Mouse (Mus musculus) embryonic facial prominence, embryonic 15.5 days (tissue): ENCODE measurements around the gene Knop1. TPM values are rescaled to one million over a fixed set of nuclear protein-coding genes. Genes with fewer than 3 reads are reported as not detected.

Source experiments
- ATAC-seq: fragments of 200-750 bp; cut with Nextera tagmentation; 2 replicates; pipeline ENCODE4 v1.8.0; 2017; ENCODE audit warnings: low read depth, moderate TSS enrichment; ENCODE audit not compliant: insufficient number of reproducible peaks, low FRiP score, low TSS enrichment
- H3K27ac ChIP-seq: fragments of 300-500 bp; sonication (generic); replicated peaks from 2 replicates; pipeline ENCODE4 v1.5.1; 2015; ENCODE audit warnings: mild to moderate bottlenecking, inconsistent platforms
- H3K27me3 ChIP-seq: fragments of 300-500 bp; sonication (generic); 2 replicates; pipeline ENCODE4 v1.6.1; 2015; ENCODE audit warnings: inconsistent platforms
- H3K36me3 ChIP-seq: fragments of 300-500 bp; sonication (generic); 2 replicates; pipeline ENCODE4 v1.6.1; 2015; ENCODE audit warnings: mild to moderate bottlenecking, inconsistent platforms
- H3K4me1 ChIP-seq: fragments of 300-500 bp; sonication (generic); 2 replicates; pipeline ENCODE4 v1.6.1; 2015; ENCODE audit warnings: inconsistent platforms
- H3K4me2 ChIP-seq: fragments of 300-500 bp; sonication (generic); replicated peaks from 2 replicates; pipeline ENCODE4 v1.6.1; 2015; ENCODE audit warnings: mild to moderate bottlenecking, inconsistent platforms
- H3K4me3 ChIP-seq: fragments of 300-500 bp; sonication (generic); replicated peaks from 2 replicates; pipeline ENCODE4 v1.5.1; 2015; ENCODE audit warnings: mild to moderate bottlenecking, inconsistent platforms
- H3K9ac ChIP-seq: fragments of 300-500 bp; sonication (generic); 2 replicates; pipeline ENCODE4 v1.6.1; 2015; ENCODE audit warnings: inconsistent platforms
- H3K9me3 ChIP-seq: fragments of 300-500 bp; sonication (generic); replicated peaks from 2 replicates; pipeline ENCODE4 v1.6.1; 2016; ENCODE audit warnings: inconsistent platforms
- WGBS: fragments of 180-500 bp; shearing (Covaris S2); methylation state at CpG from one replicate; pipeline ENCODE4 v1.1.7; 2015; 5-methylcytosine and 5-hydroxymethylcytosine counted together
- polyA plus RNA-seq: library from polyadenylated mRNA; unstranded; fragments of >200 nt; fragmentation: Nextera tagmentation; extraction: Ambion mirVana; gene quantifications from 2 replicates; pipeline ENCODE4 v1.2.1, GENCODE M21; 2015

Gene Knop1
- polyA plus RNA-seq, 1 experiment from 2014 or later, result 86.7 TPM

GRCm38 (mm10) chr7:118845141-118845540 lies 10.9 kb downstream of the Knop1 start:
- H3K4me2 ChIP-seq, result no peak overlapping the region
- WGBS, result 81% methylated on average over 5 of the region's 5 CpGs
- H3K4me1 ChIP-seq, result peaks cover 14% of the 10 kb centered on the region
- H3K4me3 ChIP-seq, result no peak overlapping the region
- H3K9me3 ChIP-seq, result no peaks in the 10 kb centered on the region
- H3K27ac ChIP-seq, result no peak overlapping the region
- no peak for ATAC-seq
- no peak overlapping the region for H3K9ac ChIP-seq
- H3K36me3 ChIP-seq, result peaks cover 82% of the 10 kb centered on the region
- H3K27me3 ChIP-seq, result no peaks in the 10 kb centered on the region

DNA sequence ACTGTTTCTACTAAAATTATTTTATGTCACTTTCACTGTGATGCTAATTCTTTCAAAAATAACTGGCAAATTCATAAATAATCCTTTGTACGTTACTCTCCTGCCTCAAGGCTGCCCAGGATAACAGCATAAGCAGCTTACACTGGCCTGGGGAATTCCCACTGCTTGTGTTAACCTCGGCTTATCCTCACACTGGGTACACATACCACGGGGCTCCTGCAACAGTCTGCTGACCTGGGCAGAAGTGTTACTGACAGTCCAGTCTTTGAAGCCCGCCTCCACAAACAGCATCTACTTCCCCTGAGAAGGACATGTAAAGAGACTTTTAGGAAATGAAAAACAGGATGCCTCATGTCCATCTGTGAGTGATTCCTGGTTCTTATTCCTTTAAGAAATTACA lies 13.1 kb downstream of the Knop1 start:
- H3K4me3 ChIP-seq, result no peak overlapping the region
- 60% methylated on average over 4 of the region's 4 CpGs for WGBS
- H3K36me3 ChIP-seq, result peaks cover 80% of the 10 kb centered on the region
- no peaks in the 10 kb centered on the region for H3K27me3 ChIP-seq
- no peak for ATAC-seq
- H3K9ac ChIP-seq, result no peak overlapping the region
- peaks cover 10% of the 10 kb centered on the region for H3K4me1 ChIP-seq
- H3K9me3 ChIP-seq, result no peaks in the 10 kb centered on the region
- no peak overlapping the region for H3K4me2 ChIP-seq
- no peak overlapping the region for H3K27ac ChIP-seq

- 28% methylated on average over 1 of the region's 1 CpGs for WGBS
- Histone ChIP-seq H3K4me1 (peaks cover 10% of the 10 kb centered on the region), H3K9ac (no peak overlapping the region), H3K27ac (no peak overlapping the region; the same call in 1 of the 2 replicates), H3K36me3 (peaks cover 80% of the 10 kb centered on the region), H3K9me3 (no peaks in the 10 kb centered on the region), H3K4me3 (no peak overlapping the region), H3K27me3 (no peaks in the 10 kb centered on the region), H3K4me2 (no peak overlapping the region)
- ATAC-seq, result no peak
These were observed 14.3 kb downstream of the Knop1 start for GRCm38 (mm10) chr7:118841796-118842195.

DNA sequence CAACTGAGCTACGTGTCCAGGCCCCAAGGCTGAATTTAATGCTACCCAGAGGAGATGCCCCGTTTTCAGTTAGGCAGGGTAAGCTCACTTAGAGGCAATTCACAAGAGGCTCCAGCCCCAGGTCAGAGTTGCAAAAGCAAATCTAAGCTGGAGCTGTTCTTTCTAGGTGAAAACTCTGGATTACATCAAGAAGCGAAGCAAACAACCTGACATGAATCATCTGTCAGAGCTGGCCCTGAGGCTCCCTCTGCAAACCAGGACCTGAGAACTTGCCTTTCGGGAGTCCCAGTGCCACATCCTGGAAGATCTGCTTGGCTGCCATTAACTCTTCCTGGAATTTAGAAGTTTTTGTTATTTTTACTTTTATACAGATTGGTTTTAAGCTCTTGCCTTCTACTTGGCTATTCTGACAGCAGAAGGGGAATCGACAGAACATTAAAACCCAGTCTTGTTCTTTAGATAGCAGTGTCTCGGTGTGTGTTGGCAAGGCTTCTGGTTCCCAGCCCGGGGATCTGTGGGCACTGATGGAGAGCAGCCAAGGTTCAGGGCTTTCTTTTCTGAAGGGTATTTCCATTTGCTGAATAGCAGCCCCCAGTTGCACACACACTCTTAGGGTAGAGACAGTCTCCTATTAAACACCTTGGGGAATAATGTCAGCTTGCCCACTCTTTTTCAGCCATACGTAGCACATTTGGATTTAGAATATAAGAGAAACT lies 14.9 kb downstream of the Knop1 start:
- Histone ChIP-seq H3K4me1 (peaks cover 10% of the 10 kb centered on the region), H3K27me3 (no peaks in the 10 kb centered on the region), H3K4me3 (no peak overlapping the region), H3K27ac (no peak overlapping the region; the same call in 1 of the 2 replicates), H3K9ac (no peak overlapping the region), H3K4me2 (no peak overlapping the region), H3K36me3 (peaks cover 81% of the 10 kb centered on the region), H3K9me3 (no peaks in the 10 kb centered on the region)
- WGBS, result 50% methylated on average over 8 of the region's 8 CpGs
- no peak for ATAC-seq

GRCm38 (mm10) chr7:118837901-118838300 lies 18.2 kb downstream of the Knop1 start:
- peak; percentile 17; the same call in 1 of the 2 replicates for ATAC-seq
- no peak overlapping the region for H3K4me3 ChIP-seq
- no peak overlapping the region for H3K9ac ChIP-seq
- H3K36me3 ChIP-seq, result peaks cover 73% of the 10 kb centered on the region
- no peaks in the 10 kb centered on the region for H3K27me3 ChIP-seq
- H3K4me2 ChIP-seq, result no peak overlapping the region
- H3K9me3 ChIP-seq, result no peaks in the 10 kb centered on the region
- peaks cover 10% of the 10 kb centered on the region for H3K4me1 ChIP-seq
- H3K27ac ChIP-seq, result no peak overlapping the region
- WGBS, result 85% methylated on average over 5 of the region's 5 CpGs

- peaks cover 31% of the 10 kb centered on the region for H3K36me3 ChIP-seq
- H3K4me1 ChIP-seq, result peaks cover 6% of the 10 kb centered on the region; the same call in 1 of the 2 replicates
- no peak overlapping the region for H3K4me3 ChIP-seq
- 56% methylated on average over 5 of the region's 5 CpGs for WGBS
- no peak for ATAC-seq
- no peak overlapping the region for H3K9ac ChIP-seq
- H3K27me3 ChIP-seq, result no peaks in the 10 kb centered on the region
- H3K9me3 ChIP-seq, result no peaks in the 10 kb centered on the region
- H3K27ac ChIP-seq, result no peak overlapping the region
- no peak overlapping the region for H3K4me2 ChIP-seq
These were observed 28.1 kb downstream of the Knop1 start for GRCm38 (mm10) chr7:118827975-118828416.

DNA sequence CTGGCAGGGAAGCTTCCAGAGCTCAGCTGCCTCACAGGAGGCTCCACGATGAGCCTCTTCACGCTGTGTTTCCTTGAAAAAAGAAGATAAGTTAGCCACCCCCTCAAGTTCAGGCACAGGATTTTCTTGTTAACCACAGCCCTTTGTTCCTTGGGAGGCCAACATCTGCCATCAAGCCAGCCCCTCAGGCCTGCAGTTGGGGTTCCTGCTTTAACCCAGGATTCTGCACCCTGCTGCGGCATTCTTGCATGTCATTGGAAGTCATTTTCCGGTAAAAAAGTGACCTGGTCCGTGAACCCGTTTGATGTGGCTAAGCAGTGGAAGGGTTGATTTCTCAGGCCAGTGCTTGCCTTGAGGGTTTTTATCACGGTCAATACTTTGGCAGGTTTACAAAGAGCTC lies 31.6 kb downstream of the Knop1 start:
- Histone ChIP-seq H3K9ac (no peak overlapping the region), H3K36me3 (peaks cover 28% of the 10 kb centered on the region), H3K4me3 (no peak overlapping the region), H3K27ac (no peak overlapping the region), H3K27me3 (no peaks in the 10 kb centered on the region), H3K4me1 (peaks cover 6% of the 10 kb centered on the region; the same call in 1 of the 2 replicates), H3K9me3 (no peaks in the 10 kb centered on the region), H3K4me2 (no peak overlapping the region)
- 31% methylated on average over 7 of the region's 7 CpGs for WGBS
- ATAC-seq, result no peak

DNA sequence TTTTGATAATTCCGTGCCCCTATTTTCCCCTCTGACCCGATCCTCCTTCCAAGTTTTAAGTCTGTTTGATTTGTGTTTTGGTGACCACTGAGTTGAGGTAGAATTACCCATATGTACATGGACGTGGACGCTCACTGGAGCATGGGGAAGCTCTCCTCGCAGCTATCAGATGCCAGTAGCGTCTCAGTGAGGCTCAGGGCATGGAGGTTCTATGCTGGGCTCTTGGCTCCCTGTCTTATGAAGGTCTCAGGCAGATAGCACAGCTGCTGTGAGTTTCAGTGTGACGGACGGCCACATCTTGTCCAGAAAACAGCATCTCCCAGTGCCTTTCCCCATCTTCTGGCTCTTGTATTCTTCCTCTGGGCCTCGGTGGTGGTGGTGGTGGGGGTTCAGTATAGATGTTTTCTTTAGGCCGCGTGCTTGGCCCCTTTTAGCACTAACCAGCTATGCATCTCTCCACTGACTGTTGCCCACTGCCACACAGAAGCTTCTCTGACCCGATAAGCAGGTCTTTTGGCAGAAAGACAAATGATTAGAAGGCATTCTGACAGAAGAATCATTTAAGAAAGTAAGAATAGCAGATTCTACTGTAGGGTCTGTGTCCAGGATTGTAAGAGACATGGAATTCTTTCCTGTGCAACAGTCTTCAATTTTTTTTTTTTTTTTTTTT lies 34.0 kb downstream of the Knop1 start:
- Histone ChIP-seq H3K9ac (no peak overlapping the region), H3K9me3 (no peaks in the 10 kb centered on the region), H3K4me2 (no peak overlapping the region), H3K27me3 (no peaks in the 10 kb centered on the region), H3K4me3 (no peak overlapping the region), H3K36me3 (peaks cover 41% of the 10 kb centered on the region), H3K4me1 (peaks cover 6% of the 10 kb centered on the region; the same call in 1 of the 2 replicates), H3K27ac (no peak overlapping the region)
- WGBS, result 92% methylated on average over 12 of the region's 12 CpGs
- no peak for ATAC-seq

DNA sequence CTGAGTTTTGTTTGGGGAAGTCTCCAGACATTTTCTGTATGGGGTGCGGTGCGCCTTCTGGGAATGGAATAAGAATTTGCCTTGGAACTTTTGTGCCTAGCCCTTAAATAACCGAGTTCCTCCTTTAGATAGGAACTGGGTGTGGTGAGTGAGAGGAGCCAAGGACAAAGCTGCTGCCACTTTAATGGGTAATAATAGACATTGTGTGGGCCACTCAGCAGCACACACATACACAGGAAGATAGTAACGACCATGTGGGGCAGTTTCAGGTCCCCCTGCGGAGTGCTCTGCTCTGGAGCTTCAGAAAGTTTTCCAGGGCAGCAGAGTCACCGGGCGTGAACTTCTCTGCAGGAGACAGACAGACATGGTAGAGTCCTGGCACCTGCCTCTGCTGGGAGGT lies 34.7 kb downstream of the Knop1 start:
- no peak for ATAC-seq
- Histone ChIP-seq H3K4me3 (no peak overlapping the region), H3K4me1 (peaks cover 6% of the 10 kb centered on the region; the same call in 1 of the 2 replicates), H3K4me2 (no peak overlapping the region), H3K9me3 (no peaks in the 10 kb centered on the region), H3K9ac (no peak overlapping the region), H3K36me3 (peaks cover 38% of the 10 kb centered on the region), H3K27ac (no peak overlapping the region), H3K27me3 (no peaks in the 10 kb centered on the region)
- WGBS, result 64% methylated on average over 7 of the region's 7 CpGs

GRCm38 (mm10) chr7:118819666-118820065 lies 36.4 kb downstream of the Knop1 start:
- peaks cover 31% of the 10 kb centered on the region for H3K36me3 ChIP-seq
- no peak for ATAC-seq
- H3K27ac ChIP-seq, result no peak overlapping the region
- H3K9ac ChIP-seq, result no peak overlapping the region
- no peaks in the 10 kb centered on the region for H3K9me3 ChIP-seq
- H3K4me3 ChIP-seq, result no peak overlapping the region
- WGBS, result 87% methylated on average over 1 of the region's 1 CpGs
- no peak overlapping the region for H3K4me2 ChIP-seq
- no peaks in the 10 kb centered on the region for H3K27me3 ChIP-seq
- H3K4me1 ChIP-seq, result peaks cover 5% of the 10 kb centered on the region; the same call in 1 of the 2 replicates

DNA sequence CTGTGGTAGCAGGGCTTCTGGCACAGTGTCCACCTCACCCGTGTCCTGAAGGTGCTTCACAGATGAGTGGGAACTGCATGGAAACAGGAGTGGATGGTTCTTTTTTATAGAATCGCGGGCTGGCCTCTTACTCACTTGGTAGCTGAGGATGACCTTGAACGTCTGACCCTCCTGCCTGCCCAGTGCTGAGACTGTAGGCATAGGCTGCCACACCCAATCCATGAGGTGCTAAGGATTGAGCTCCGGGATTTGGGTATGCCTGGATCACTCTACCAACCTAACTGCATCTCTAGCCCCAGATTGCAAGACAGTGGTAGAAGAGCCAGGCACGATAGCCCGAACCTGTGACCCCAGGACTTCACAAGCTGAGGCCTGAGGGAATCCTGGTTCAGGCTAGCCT lies 38.3 kb downstream of the Knop1 start:
- Histone ChIP-seq H3K27ac (no peak overlapping the region), H3K4me1 (no peaks in the 10 kb centered on the region), H3K36me3 (peaks cover 44% of the 10 kb centered on the region), H3K4me2 (no peak overlapping the region), H3K9me3 (no peaks in the 10 kb centered on the region), H3K9ac (no peak overlapping the region), H3K4me3 (no peak overlapping the region), H3K27me3 (no peaks in the 10 kb centered on the region)
- no peak for ATAC-seq
- 92% methylated on average over 7 of the region's 7 CpGs for WGBS
